Mouse (Mus musculus) embryonic facial prominence, embryonic 15.5 days (tissue): ENCODE data around the gene Atp5d. TPM values are rescaled to one million over a fixed set of nuclear protein-coding genes. Genes with fewer than 3 reads are reported as not detected.
"Not testable (repeated sequence)": the region's sequence is repeated elsewhere in the genome, so short reads cannot be mapped to it uniquely, and the experiment has no call there.

Experiments used
- ATAC-seq: fragments of 200-750 bp; cut with Nextera tagmentation; 2 replicates; pipeline ENCODE4 v1.8.0; 2017; ENCODE audit warnings: low read depth, moderate TSS enrichment; ENCODE audit not compliant: insufficient number of reproducible peaks, low FRiP score, low TSS enrichment
- H3K27ac ChIP-seq: fragments of 300-500 bp; sonication (generic); replicated peaks from 2 replicates; pipeline ENCODE4 v1.5.1; 2015; ENCODE audit warnings: mild to moderate bottlenecking, inconsistent platforms
- H3K27me3 ChIP-seq: fragments of 300-500 bp; sonication (generic); 2 replicates; pipeline ENCODE4 v1.6.1; 2015; ENCODE audit warnings: inconsistent platforms
- H3K36me3 ChIP-seq: fragments of 300-500 bp; sonication (generic); 2 replicates; pipeline ENCODE4 v1.6.1; 2015; ENCODE audit warnings: mild to moderate bottlenecking, inconsistent platforms
- H3K4me1 ChIP-seq: fragments of 300-500 bp; sonication (generic); 2 replicates; pipeline ENCODE4 v1.6.1; 2015; ENCODE audit warnings: inconsistent platforms
- H3K4me2 ChIP-seq: fragments of 300-500 bp; sonication (generic); replicated peaks from 2 replicates; pipeline ENCODE4 v1.6.1; 2015; ENCODE audit warnings: mild to moderate bottlenecking, inconsistent platforms
- H3K4me3 ChIP-seq: fragments of 300-500 bp; sonication (generic); replicated peaks from 2 replicates; pipeline ENCODE4 v1.5.1; 2015; ENCODE audit warnings: mild to moderate bottlenecking, inconsistent platforms
- H3K9ac ChIP-seq: fragments of 300-500 bp; sonication (generic); 2 replicates; pipeline ENCODE4 v1.6.1; 2015; ENCODE audit warnings: inconsistent platforms
- H3K9me3 ChIP-seq: fragments of 300-500 bp; sonication (generic); replicated peaks from 2 replicates; pipeline ENCODE4 v1.6.1; 2016; ENCODE audit warnings: inconsistent platforms
- WGBS: fragments of 180-500 bp; shearing (Covaris S2); methylation state at CpG from one replicate; pipeline ENCODE4 v1.1.7; 2015; 5-methylcytosine and 5-hydroxymethylcytosine counted together
- polyA plus RNA-seq: library from polyadenylated mRNA; unstranded; fragments of >200 nt; fragmentation: Nextera tagmentation; extraction: Ambion mirVana; gene quantifications from 2 replicates; pipeline ENCODE4 v1.2.1, GENCODE M21; 2015

The Atp5d gene
- polyA plus RNA-seq, 1 experiment from 2014 or later: 516 TPM

DNA sequence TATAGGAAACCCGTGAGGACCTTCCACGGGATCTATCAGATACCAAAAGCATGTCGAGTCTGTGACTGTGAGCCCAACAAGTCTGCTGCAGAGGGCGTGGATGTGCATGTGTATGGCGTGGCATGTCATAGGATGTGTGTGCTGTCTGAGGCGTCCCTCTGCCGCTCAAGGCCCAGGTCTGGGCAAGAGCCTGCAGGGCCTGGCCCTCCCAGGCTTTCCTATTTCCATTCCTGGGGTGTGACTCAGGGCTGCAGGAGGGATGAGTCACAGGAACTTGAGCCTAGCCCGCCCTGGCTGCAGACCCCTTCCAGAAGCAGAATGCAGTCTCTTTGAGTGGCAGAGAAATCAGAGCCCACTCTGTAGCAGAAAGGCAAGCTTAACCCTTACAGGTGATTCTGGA, 25.3 kb downstream of the Atp5d start:
- Histone ChIP-seq H3K9ac (no peak overlapping the region), H3K4me1 (peaks cover 83% of the 10 kb centered on the region), H3K27ac (peak overlapping the region; percentile 48)

DNA sequence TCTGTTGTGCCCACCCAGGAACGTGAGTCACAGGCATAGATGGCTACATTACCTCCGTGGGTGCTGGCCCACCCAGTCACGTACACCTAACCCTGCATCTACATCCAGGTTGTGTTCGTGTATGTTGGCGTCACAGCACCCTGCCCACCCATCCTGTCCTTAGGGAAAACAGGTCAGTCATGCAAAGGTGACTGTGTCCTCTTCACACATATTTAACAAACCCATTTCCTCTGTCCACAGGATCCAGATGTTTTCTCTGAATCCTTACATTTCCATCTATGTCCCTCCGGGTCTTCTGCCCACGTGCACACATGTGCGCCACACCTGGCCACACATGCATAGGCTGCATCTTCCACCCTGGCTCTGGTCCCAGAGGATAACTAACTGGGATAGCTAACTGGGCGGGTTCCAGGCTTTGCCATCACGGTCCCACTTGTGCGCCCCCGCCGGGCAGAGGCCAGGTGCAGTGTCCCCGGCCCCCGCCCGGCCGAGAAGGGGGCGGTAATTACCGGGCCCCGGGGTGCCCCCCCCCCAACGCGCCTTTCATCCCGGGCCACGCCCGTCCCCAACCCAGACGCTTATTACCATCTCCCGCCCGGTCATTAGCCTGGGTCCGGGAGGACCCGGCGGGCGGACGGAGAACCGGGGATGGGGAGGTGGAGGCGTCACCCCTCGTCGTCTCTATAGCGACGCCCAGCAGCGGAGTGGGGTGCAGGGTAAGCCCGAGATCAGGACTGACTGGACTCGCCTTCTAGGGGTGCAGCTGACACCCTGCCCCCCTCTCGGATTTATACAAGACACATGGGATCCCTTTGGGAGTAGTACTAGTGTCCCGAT, 25.9 kb downstream of the Atp5d start:
- Histone ChIP-seq H3K4me3 (peak overlapping the region; percentile 41), H3K36me3 (no peaks in the 10 kb centered on the region), H3K9me3 (no peaks in the 10 kb centered on the region), H3K27ac (peak overlapping the region; percentile 48), H3K4me1 (peaks cover 83% of the 10 kb centered on the region), H3K27me3 (no peaks in the 10 kb centered on the region), H3K9ac (no peak overlapping the region), H3K4me2 (peak overlapping the region; percentile 84)
- WGBS: 8% methylated on average over 44 of the region's 44 CpGs
- ATAC-seq: no peak

More for the DNA sequence above, 25.3 kb downstream of the Atp5d start:
- WGBS: 53% methylated on average over 8 of the region's 8 CpGs
- Histone ChIP-seq H3K36me3 (no peaks in the 10 kb centered on the region), H3K4me2 (0 out of 2 replicates have a peak overlapping the region, but pooled peaks have one; percentile 84), H3K4me3 (no peak overlapping the region), H3K9me3 (no peaks in the 10 kb centered on the region), H3K27me3 (no peaks in the 10 kb centered on the region)
- ATAC-seq: no peak

DNA sequence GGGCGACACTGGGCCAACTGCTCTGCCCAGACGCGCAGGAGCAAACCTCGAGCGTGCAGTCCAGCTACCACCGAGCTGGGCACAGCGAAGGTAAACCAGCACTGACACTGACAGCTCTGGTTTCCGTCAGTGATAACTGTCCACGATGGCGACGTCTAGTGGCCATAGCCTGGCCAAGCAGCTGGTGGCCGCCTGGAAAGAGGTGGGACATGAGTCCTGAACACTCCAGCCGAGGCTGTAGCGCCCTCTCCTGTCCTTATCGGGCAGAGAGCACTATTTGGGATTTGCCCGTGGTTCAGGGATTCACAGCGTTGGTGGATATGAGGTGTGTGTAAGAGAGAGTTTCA, 26.5 kb downstream of the Atp5d start:
- Histone ChIP-seq H3K27me3 (no peaks in the 10 kb centered on the region), H3K9me3 (no peaks in the 10 kb centered on the region), H3K4me3 (peak overlapping the region; percentile 41), H3K9ac (no peak overlapping the region), H3K27ac (peak overlapping the region; percentile 48), H3K4me1 (peaks cover 80% of the 10 kb centered on the region), H3K36me3 (peaks cover 2% of the 10 kb centered on the region; the same call in 1 of the 2 replicates), H3K4me2 (peak overlapping the region; percentile 84)
- WGBS: under 1% methylated on average over 17 of the region's 17 CpGs
- peak; percentile 37 for ATAC-seq

DNA sequence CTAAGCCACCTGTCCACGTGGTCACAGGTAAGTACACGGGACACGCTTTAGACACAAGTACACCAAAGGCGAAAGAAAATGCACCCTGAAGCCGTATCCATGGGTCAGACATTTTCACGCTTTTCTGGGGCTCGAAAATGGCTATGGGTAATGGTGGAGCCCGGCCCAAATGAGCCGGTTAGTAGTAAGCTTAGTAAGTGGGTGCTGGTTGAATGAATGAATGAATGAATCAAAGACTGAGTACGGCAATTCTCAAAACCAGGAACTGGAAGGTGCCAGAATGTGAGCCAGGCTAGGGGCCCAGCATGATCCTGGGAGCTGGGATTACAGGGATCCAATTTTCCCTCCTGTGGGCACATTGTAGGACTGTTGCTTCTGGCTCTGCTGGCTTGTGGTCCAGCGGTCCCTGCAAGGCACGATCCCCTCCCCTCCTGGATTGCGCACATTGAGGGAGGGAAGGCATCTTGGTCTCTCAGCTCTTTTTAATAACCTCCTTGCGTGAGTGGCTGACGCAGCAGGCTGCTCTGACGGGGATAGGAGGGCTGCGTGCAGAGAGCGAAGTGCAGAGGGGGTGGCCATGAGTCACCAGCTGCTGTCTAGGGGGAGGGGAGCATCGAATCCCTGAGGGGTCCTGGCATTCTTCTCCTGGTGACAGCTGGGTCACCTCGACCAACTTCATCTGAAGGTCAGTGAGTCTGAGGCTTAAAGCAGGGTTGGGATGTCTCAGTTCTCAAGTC, 27.1 kb downstream of the Atp5d start, which contains the start of gene Cirbp:
Gene Cirbp (plus strand): TSS at position 594 of the 737 bp plus-strand sequence.
- peak within 1 kb of the TSS; percentile 83 for H3K27ac ChIP-seq
- H3K9me3 ChIP-seq: no peaks in the 10 kb centered on the region
- no peak for ATAC-seq
- peaks cover 8% of the 10 kb centered on the region for H3K36me3 ChIP-seq
- WGBS: 11% methylated on average over 20 of the region's 20 CpGs
- H3K4me2 ChIP-seq: peak within 1 kb of the TSS; percentile 84
- no peaks in the 10 kb centered on the region for H3K27me3 ChIP-seq
- peak within 1 kb of the TSS; percentile 41 for H3K4me3 ChIP-seq
- H3K4me1 ChIP-seq: peaks cover 77% of the 10 kb centered on the region
- H3K9ac ChIP-seq: no peak within 1 kb of the TSS

DNA sequence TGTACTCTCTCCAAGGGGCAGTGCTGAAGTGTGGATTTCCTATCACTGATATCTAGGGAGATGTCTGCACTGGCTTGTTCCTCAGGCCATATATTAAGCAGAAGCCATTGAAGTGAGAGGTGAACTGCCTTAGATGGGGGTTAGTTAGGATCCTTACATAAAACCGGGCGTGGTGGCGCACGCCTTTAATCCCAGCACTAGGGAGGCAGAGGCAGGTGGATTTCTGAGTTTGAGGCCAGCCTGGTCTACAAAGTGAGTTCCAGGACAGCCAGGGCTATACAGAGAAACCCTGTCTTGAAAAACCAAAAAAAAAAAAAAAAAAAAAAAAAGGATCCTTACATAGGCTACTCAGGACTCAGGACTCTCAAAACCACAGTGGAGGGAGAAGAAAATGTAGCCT, 27.7 kb downstream of the Atp5d start:
- H3K27me3 ChIP-seq, H3K4me3 ChIP-seq, H3K9me3 ChIP-seq, H3K9ac ChIP-seq, ATAC-seq: not testable (repeated sequence)
- H3K27ac ChIP-seq: peak overlapping the region; percentile 53
- peak overlapping the region; percentile 84; the same call in 1 of the 2 replicates for H3K4me2 ChIP-seq
- peaks cover 75% of the 10 kb centered on the region for H3K4me1 ChIP-seq
- WGBS: 86% methylated on average over 4 of the region's 4 CpGs
- H3K36me3 ChIP-seq: peaks cover 14% of the 10 kb centered on the region

DNA sequence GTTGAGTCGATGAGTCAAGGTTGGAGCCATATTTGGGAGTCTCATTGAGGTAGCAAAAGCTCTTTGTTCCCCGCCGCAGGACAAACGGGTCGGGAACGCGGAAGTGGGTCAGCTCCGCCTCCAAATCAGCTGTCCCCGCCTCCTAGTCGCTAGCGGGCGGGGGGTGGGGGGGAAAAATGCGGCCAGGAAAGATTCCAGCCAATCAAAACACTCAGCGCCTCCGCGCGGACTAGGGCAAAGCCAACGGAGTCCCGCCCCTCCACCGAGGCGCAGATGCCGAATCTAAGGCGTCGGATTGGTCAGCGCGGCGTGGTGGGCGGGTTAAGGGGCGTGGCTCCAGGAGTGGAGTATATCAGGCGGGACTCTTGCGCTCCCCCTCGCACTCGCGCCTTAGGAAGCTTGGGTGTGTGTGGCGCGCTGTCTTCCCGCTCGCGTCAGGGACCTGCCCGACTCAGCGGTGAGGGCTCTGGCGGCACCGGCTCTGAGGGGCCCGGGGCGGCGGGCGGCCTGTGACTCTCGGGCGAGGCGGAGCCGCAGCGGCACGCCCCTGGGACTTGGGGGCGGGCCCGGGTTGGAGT, 29.1 kb downstream of the Atp5d start:
- peak; percentile 92 for ATAC-seq
- under 1% methylated on average over 55 of the region's 55 CpGs for WGBS
- H3K36me3 ChIP-seq: peaks cover 27% of the 10 kb centered on the region
- peak overlapping the region; percentile 100 for H3K9ac ChIP-seq
- peak overlapping the region; percentile 76 for H3K4me2 ChIP-seq
- peak overlapping the region; percentile 100 for H3K27ac ChIP-seq
- H3K4me3 ChIP-seq: peak overlapping the region; percentile 86
- H3K9me3 ChIP-seq: no peaks in the 10 kb centered on the region
- H3K4me1 ChIP-seq: peaks cover 72% of the 10 kb centered on the region
- no peaks in the 10 kb centered on the region for H3K27me3 ChIP-seq

DNA sequence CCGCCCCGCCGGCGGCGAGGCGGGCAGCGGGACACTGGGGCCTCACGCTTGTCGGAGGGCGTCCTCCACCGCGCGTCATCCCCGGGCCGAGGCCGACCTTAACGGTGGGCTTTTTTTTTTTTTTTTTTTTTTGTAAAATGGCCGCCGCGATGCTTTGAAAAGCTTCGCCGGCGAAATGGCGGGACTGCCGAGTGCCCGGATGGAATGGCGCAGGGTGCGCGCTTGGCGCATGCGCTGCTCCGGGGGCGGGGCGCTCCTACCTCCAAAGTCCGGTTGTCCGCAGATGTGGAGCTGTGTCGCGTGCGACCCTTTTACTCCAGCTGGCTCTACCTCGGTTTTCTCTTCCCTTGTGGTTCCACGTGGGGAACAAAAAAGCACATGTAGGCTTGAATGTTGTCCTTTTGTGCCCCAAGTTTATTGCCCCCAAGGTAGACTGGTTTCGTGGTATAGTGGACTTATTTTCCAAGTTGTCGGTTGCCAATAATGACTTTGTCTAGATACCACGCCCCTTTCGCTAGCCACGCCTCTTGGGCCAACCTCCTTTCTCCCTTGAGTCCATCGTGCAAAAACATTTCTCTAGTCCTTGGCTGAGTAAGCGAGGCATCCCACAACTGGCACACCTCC, 29.7 kb downstream of the Atp5d start:
- Histone ChIP-seq H3K4me3 (peak overlapping the region; percentile 86), H3K36me3 (peaks cover 27% of the 10 kb centered on the region), H3K4me1 (peaks cover 67% of the 10 kb centered on the region), H3K9me3 (no peaks in the 10 kb centered on the region), H3K27me3 (no peaks in the 10 kb centered on the region), H3K9ac (peak overlapping the region; percentile 100), H3K27ac (peak overlapping the region; percentile 100), H3K4me2 (peak overlapping the region; percentile 76)
- ATAC-seq: peak; percentile 8; the same call in 1 of the 2 replicates
- under 1% methylated on average over 44 of the region's 48 CpGs for WGBS

DNA sequence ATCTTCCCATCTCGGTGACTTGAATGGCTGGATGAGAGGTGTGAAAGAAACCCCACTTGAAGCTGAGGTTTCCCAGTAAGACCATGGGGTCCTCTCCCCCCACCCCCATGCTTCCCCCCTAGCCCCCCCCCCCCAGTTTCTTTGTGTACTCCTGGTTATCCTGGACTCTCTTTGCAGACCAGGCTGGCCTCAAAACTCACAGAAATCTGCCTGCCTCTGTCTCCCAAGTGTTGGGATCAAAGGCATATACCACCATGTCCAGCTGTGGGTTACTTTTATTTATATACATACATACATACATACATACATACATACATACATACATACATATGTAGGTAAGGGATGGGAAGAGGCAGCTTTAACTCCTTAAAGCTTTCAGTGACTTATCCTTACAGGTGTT, 30.6 kb downstream of the Atp5d start:
- Histone ChIP-seq H3K27ac (peak overlapping the region; percentile 100; the same call in 1 of the 2 replicates), H3K4me1 (peaks cover 63% of the 10 kb centered on the region)
- WGBS: 58% methylated on average over 1 of the region's 1 CpGs

DNA sequence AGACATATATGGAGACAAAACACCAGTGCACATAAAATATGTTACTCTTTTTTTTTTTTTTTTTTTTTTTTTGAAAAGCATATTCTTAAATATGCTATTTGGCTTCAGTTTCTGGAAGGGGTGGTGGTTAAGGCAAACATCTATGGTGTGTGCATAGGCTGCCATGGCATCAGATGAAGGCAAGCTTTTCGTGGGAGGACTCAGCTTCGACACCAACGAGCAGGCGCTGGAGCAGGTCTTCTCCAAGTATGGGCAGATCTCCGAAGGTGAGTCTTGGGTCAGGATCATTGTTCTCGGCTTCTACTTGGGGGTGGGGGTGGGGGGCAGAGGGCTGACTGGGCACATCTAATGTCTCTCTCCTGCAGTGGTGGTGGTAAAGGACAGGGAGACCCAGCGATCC, 31.2 kb downstream of the Atp5d start:
- H3K27ac ChIP-seq: no peak overlapping the region
- no peak overlapping the region for H3K9ac ChIP-seq
- H3K27me3 ChIP-seq: no peaks in the 10 kb centered on the region
- no peak overlapping the region for H3K4me2 ChIP-seq
- H3K4me1 ChIP-seq: peaks cover 63% of the 10 kb centered on the region
- 89% methylated on average over 7 of the region's 7 CpGs for WGBS
- H3K36me3 ChIP-seq: peaks cover 27% of the 10 kb centered on the region
- no peak overlapping the region for H3K4me3 ChIP-seq
- no peak for ATAC-seq
- no peaks in the 10 kb centered on the region for H3K9me3 ChIP-seq

More for the DNA sequence above, 30.6 kb downstream of the Atp5d start:
- Histone ChIP-seq H3K27me3 (no peaks in the 10 kb centered on the region), H3K4me2 (peak overlapping the region; percentile 76), H3K36me3 (peaks cover 27% of the 10 kb centered on the region), H3K9ac (peak overlapping the region; percentile 50; the same call in 1 of the 2 replicates), H3K9me3 (no peaks in the 10 kb centered on the region), H3K4me3 (peak overlapping the region; percentile 86)
- ATAC-seq: no peak

DNA sequence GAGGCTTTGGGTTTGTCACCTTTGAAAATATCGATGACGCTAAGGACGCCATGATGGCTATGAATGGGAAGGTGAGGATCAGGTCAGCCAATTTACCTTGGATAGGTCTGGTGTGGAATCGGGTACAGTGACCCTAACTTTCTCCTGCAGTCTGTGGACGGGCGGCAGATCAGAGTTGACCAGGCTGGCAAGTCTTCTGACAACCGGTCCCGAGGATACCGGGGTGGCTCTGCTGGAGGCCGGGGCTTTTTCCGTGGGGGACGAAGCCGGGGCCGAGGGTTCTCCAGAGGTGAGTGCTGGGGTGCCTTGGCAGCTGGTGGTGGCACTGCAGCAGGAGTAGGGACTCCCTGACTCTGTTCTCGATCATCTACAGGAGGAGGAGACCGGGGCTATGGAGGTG, 31.6 kb downstream of the Atp5d start:
- Histone ChIP-seq H3K27ac (no peak overlapping the region), H3K9me3 (no peaks in the 10 kb centered on the region), H3K9ac (no peak overlapping the region), H3K36me3 (peaks cover 27% of the 10 kb centered on the region), H3K4me3 (no peak overlapping the region), H3K27me3 (no peaks in the 10 kb centered on the region), H3K4me2 (no peak overlapping the region), H3K4me1 (peaks cover 62% of the 10 kb centered on the region)
- no peak for ATAC-seq
- WGBS: 94% methylated on average over 16 of the region's 16 CpGs
